Mouse (Mus musculus): Measurements from ENCODE around the gene Camkmt. TPM values are rescaled to one million over a fixed set of nuclear protein-coding genes. Genes with fewer than 3 reads are reported as not detected.

Camkmt gene
- total RNA-seq, 2 experiments from 2014 or later: 6.3 to 7.6 TPM

DNA sequence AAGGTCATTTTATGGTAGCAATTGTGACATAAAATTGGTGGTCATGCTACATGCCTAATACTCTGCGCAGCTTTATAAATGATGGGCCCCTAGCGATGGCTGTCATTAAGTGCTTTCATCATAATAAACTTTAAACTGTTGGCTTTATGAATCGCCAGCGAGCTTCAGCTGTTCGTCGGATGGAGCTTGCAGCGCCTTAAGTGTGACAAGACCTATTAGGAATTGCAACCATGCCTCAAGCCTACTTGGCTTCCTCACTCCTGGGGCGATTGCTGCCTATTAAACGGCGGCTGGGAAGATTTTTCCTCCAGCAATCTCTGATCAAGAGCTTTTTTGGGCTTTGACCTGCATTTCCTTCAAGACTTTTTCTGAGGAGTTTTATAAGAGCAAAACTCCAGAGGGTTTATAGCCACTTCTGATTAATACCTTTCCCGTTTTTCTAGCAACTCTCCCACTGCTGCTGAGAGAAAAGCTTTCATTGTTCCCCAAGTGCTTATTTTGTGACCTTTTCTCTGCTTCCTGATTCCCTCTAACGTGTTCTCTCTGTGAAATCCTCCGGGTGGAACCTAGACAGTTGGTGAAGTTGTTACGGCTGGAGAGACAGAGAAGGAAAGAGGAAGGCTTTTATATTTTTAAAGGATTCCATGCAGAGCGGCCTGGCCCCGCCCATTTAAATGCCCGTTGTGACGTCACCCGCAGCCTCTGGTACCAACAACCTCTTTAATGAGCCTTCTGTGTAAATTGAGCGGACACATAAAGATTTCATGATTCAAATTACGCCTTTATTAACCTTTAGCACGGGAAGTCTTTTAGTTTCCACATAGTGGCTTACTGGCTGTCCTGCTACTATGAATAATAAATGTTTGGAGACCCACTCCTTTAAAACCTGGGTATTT lies 373.4 kb downstream of the Camkmt start:
- DNase-seq: peak; percentile 19 to 41

DNA sequence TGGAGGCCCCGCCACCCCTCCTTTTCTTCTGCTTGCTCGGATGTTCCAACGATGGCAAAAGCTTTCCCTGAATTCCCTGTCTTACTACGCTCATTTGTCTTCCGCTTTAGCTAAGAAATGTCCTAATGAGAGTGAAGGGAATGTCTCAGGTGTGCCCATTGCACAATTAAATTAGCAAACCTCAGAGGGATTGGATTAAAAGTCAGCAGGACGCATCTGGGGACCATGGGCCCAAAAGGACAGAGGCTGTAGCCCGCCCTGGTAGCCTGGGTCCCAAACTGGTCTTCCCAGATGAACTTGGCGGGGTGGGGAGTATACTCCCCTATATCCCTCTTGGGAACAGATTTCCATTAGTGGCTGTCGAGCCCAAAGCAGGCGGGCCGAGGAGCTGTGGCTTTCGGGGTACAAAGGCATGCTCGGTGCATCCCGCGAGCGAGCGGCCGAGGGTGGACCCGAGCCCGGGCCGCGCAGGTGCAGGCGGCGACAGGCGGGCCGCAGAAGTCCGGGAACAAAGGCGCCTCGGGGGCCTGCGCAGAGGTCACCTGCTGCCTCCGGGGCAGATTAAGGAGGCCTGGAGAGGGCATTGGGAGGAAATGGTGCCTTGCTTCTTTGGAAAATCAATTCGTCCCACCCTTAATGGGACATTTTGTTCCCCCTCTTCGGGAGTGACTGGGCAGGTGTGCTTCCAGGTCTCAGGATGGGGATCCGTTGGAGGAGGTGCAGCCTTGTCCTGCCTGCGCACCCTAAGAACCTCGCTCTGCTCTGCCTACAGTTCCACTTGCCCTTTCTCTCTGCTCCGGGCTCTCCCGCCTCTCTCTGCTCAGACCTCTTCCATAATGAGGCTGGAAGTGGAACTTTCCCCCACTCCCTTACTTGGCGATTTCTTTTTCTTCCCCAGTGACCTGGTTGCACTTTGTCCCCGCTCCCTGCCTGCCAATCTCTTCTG lies 374.4 kb downstream of the Camkmt start:
- DNase-seq: peak in 1 of 2 experiments; percentile 12

DNA sequence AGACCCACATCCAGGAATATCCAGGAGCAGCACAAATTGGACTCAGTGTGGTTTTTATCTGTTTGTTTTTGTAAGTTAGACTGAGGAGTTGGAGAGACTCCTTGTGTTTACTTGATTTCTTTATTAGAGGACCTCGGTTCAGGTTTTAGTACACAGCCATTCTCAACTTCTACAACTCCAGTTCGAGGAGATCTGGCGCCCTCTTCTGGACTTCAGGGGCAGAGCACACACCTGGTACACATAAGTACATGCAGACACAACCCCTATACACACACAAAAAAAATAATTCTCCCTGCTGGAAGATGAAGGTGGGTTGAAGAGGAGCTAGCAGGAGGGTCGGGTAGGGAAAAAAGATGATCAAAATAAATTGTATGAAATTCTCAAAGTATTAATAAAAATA lies 379.4 kb downstream of the Camkmt start:
- DNase-seq: no peak

DNA sequence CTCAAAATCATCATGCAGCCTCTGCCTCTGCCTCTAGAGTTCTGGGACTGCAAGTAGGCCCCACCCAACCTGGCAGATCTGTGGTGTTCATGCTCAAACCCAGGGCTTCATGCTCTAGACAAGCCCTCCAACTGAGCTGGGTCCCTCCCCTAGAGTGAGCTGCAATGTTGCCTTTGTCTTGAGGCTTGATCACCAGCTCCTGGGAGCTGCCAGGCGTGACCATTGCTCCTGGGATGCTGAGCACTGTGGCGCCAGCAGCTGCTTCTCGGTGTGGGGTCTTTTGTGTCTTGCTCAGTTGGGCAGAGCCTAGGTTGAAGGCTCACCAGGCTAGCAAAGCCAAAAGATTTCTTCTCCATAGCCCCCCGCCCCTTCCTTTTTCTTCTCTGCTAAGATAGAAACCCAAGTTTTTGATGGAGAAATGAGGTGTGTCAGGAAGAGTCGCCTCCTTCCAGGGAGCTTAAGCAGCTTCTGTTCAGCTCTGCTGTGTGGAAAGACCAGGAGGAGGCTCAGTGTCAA lies 382.4 kb downstream of the Camkmt start:
- no peak for DNase-seq

DNA sequence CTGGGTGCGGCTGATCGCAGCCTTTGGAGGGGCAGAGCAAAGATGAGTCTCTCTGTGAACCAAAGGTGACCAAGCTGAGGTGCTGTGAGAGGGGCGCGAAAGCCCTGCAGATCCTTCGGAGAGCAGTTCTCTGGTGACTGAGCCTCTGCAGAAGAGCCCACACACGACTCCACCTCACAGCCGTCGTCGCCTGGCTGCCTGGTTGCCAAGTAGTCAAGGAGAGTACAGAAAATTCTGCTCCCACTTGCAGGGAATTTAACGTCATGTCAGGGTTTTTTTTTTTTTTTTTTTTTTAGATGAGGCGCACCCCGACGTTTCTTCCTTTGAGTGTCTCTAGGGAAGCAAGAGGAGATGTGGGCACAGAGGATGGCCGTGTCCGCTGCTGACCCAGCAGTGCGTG lies 382.9 kb downstream of the Camkmt start:
- no peak for DNase-seq

DNA sequence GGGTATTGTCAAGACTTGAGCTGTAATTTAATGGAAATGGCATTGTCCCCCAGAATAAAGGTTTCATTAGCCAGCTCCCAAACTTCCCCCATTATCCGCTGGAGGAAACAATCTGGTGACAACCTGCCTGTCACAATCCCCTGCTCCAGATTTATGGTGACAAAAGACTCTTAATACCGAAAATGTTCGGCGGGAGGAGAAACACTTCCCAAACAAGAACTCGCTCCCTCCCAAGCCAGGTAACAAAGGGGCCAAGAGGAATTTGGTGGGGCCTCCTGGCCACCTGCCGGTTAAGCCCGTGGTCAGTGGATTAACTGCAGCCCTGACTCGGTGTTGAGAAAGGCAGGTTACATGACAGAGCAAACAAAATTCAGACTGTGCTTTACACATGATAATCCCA lies 383.5 kb downstream of the Camkmt start:
- DNase-seq: no peak

DNA sequence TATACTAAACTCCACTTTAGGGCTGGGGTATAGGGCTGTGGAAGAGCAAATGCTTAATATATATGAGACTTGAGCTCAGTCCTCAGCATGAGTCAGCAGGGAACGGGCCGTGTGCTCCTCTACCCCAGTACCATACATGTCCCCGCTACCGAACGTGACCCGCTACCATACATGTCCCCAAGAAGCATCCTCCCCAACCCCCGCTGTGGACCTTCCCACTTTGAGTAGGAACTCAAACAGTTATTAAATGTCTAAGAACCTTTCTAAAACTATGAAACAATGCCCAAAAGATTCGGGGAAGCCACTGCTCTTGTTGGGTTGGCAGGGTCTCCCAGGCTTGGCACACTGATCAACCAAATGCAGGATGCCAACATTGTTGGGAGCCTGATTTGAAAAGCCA lies 390.9 kb downstream of the Camkmt start:
- no peak for DNase-seq

DNA sequence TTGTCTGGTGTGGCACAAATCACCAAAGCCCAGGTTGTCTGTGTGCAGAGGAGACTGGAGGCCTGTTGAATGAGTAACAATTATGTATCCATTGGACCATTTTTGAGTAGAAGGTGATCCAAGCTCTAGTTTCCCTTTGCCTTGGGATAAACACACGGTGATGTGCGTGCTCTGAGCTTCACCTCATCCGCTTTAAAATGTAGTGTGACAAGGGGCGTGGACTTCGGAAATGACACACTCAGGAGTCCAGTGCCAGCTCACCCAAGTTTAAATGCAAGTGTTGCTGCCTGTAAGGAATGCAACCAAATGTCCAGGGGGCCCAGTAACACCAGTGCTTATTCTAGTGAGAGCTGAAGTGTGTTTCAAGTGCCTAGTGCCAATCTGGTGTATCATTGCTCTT lies 392.7 kb downstream of the Camkmt start:
- no peak for DNase-seq

DNA sequence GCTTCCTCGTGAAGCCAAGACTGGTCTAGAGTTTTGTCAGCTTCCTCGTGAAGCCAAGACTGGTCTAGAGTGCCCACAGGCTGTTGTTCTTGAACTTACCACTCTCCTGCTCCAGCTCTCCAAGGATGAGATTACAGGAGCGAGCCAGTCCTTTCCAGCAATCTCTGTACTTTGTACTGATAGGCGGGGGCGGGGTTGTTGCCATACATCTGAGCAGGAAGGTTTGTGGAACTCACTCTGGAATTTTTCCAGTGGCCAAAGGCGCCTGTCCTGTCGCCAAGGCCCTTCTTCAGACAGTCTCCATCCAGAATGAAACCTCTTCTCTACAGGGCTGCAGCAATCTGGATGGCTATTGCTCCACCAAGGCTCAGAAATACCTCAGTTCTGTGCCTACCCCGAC lies 393.7 kb downstream of the Camkmt start:
- DNase-seq: no peak

DNA sequence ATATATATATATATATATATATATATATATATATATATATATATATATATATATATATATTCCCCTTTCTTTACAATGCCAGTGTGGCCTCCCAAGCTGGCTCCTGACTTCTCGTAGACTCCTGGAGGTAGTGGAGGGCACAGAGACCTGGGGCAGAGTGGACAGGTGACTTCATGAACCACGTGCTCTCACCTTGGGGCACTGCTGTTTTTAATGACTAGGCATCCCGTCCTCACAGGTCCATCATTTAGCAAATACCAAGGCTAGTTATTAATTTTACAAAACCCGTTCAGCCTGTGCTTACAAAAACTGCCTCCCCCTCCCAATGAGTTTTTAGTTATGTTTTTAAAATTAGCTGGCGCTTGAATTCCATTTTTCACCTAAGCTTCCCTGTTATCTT lies 394.2 kb downstream of the Camkmt start:
- DNase-seq: no peak

DNA sequence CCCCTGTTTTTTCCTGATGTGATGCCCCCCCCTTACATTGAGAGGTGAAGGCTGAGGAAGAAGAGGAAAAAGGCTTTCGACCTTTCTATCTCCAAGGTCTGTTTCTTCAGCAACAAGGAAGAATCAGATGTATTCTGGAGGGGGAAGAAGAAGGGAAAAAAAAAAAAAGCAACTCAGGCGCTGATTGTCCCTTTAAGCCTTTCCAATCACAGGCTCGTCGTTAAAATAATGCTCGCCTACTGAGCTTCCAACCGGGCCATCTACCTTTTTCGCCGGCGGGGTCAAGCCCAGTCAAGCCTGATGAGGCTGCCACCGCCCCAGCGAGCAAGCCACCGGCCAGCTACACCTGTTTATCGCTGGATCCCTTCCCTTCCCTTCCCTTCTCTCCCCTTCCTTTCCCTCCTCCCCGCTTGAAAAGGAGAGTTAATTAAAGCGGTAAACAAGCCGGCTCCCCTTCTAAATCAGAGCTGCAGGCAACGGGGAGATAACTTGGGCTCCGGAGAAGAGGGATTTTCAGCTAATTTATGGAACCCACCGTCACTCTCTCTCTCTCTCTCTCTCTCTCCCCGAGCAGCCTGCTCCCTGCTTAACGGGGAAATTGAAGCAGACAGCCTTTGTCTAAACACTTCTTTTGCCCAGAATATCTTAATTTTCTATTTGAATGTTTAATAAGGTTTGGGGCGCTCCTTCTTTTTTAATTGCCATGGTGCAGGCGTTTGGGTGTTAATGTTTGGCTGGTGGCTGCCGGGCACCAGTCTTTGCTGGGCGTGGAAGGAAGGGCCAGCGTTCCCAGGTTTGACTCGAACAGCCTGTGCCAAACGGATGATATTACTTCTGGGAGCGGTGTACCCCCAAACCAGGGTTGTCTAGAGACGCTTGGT lies 395.0 kb downstream of the Camkmt start:
- no peak for DNase-seq

DNA sequence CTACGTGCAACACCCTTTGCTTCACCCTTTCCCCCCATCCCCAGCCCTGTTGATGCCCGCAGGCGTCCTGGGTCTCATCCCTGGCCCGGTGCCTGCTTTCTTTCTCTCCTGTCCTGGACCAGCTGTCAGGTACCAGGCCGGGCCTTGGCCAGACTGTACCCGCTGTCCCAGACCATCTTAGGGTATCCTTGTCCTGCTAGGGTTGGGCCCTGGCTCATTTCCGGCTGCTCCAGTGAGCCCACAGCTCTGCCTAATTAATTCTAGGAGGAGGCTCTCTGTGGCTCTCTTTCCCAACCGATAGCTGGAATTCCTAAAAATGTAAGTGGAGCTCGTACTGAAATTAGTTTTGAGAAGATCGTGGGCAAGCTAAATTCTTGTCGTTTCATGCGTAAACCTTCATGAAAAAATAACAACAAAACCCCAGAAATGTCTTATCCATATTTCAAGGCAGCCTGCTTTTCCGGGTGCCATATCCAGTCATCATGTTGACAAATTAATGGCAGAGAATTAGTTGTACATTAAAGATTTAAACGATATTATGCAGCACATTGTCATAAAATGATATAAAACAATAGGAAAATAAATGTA lies 395.7 kb downstream of the Camkmt start:
- DNase-seq: no peak

DNA sequence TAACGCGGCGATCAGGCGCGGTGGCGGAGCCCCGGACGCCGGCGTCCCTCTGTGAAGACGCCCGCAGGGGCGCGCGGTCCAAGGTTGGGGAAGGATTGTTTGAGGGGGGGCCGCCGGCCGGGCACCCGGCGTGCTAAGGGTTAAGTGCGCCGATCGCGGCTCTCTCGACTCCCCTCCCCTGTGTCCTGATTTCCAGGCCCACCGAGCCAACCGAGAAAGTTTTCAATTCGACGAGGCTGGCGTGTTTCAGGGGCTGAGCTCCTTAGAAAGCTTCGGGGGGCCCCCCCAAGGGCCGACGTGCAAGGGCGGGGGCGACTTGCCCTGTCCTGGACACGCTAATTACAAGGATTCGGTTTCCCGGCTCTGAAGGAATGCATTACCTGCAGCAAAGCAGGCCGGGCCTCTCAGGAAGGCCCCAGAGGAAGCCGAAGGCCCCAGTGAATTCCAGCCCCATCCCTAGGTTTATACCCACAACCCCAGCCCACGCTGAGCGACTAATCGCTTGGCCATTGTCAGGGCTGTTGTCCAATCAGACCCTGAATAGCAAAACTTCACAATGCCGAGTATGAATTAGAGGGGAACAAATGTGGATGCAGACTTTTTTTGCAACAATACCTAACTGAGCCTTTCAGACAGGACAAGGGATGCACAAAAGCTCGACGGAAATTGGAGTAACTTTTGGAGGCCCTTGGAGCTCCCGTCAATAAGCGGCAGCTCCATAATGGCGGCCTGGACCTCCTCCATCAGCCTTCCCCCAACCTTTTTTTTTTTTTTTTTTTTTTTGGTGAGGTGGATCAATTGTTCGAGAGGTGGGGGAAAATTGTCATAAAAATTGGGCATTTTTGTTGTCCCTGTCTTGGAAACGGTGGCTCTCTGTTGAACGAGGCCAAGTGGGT lies 396.5 kb downstream of the Camkmt start:
- no peak for DNase-seq

DNA sequence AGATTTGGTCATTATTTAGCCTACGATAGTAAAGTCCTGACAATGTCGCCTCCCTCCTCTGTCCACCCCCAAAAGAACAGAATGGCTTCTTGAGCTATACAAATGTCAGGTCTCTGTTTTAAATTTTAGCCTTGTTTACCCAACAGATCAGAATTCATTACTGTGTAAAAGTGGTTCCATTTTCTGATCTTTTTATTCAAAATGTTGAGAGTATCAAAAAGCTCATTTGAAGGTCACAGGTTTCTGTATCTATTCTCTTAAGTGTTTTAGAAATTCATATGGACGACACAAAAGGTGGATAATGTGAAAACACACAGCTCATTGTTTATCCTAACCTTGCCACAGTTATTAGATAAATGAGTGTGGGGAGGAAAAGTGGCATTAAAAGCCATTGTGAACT lies 397.2 kb downstream of the Camkmt start:
- DNase-seq: no peak

DNA sequence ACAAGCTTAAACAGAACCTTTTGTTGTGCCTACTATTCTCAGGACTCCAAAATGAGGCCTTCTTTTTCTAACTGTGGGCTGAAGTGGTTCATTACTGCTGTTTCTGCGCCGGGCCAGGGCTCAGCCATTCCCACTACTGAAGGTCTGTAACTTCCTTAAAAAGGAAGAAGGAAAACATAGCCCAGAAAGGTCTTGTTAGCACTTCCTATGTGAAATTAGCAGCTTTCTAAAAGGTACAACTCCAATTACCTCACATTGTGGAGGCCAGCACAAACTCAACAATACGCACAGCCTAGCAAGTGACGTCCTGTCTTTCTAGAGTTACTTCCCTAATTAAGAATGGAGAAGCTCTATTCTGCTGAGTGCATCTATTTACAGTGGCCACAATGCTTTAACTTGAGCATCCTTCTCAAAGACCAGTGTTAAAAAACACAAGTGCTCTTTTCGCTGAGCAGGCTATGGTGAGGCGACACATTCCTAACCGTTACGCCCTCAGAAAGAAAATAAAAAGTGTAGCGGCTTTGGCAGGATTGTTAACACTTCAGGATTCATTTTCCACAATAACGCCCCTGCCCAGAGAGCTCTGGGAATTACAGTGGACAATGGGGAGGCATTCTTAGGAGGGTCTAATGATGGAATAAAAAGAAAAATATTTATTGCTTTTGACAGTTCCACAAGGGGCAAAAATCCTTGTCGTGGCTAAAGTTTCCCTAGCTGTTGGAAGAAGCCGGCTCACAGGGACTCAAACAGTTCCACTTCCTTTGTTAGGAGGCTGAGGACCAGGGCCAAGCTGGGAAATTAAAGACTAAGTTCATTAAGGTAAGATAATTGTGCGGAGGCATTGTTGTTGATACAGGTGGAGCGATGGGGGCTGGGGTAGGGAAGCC lies 398.5 kb downstream of the Camkmt start:
- DNase-seq: no peak

DNA sequence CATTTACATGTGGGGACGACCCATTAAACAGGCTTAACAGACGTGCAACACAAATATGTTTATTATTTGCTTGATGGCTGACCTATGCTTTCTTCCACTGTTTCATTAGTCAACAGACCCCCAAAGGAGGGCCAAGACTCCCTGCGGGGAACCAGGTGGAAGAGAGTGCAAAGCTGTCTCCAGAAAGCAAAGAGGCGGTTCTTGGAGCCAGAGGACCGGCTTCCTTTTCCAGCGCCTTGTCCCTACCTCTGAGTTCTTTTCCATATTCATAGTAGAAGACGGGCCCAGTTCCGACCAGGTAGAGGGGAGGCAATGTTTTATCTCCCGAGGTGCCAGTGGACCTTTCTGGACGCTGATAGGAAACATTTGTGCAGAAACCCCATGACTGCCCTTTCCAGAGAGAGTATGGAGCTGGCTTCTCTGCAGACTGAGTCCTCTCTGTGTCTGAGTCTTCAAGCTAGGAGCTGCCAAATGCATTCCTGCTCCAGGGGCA lies 399.2 kb downstream of the Camkmt start:
- DNase-seq: no peak

DNA sequence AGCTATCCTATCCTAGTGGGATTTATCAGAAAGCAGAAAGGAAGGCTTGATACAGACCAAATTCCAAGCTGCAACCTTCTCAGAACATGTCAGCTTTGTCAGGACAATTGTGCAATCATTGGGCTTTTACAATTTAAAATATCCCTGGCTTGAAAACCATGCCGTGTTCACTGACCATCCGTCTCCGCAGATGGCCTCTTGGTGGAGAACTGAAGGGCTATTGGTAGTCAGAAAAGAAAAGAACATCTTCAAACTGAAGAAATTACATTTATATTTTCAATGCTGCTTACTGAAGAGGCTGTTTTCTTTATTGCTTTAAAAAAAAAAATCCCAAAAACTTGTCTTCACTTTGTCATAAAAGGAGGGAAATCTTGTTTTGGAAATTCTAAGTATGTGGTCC lies 401.1 kb downstream of the Camkmt start:
- no peak for DNase-seq

DNA sequence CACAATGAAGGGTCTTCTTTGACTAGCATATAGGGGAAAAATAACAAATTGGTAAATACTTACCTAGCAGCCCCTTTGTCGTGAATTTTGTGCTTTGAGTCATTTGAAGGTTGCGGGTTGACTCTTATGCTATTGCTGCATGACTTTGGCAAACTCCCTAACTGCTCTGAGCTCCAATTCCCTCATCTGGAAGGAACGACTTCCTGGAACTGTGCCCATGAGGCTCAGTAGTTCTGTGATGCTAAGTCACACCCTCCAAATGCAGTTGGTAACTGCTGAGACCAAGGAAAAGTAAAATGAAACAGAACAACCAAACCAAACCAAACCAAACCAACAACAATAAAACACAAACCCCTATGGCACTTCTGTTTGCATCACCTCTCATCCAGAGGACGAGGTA lies 403.2 kb downstream of the Camkmt start:
- no peak for DNase-seq

Data from adrenal gland, postnatal 36 days (tissue).